Mouse (Mus musculus): ENCODE data around the gene Ntrk3. TPM values are rescaled to one million over a fixed set of nuclear protein-coding genes. Genes with fewer than 3 reads are reported as not detected.

The Ntrk3 gene
- total and polyA plus RNA-seq, 2 experiments = 0.09 to 0.38 TPM

DNA sequence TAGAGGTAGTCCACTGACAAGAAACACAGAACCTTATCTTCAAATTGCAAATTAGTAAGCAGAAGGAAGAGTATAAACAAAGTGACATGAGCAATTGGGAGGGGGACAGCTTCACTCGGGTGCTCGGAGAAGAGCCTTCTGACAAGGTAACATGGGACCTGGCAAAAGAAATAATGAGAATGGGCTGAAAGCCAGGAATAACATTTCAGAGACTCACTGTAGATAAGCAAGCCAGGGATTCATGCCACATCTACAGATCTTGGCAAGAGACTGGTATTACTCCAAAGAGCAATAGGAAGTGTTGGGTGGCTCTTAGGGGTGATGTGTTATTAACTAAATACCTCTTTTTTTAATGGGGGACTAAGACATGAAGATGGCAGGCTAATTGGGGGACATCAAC, 258.9 kb downstream of the Ntrk3 start:
- H3K27me3 ChIP-seq (ENCODE audit: control insufficient read depth, insufficient read depth, low read length) = no peaks in the 10 kb centered on the region
- H3K79me2 ChIP-seq (ENCODE audit: control insufficient read depth, insufficient read depth, low read length) = no peaks in the 10 kb centered on the region
- H3K4me3 ChIP-seq (ENCODE audit: insufficient read depth, low read depth, low read length) = no peak overlapping the region
- H3K9ac ChIP-seq (ENCODE audit: low read depth, low read length) = no peak overlapping the region
- H3K36me3 ChIP-seq (ENCODE audit: control insufficient read depth, insufficient read depth, low read length) = no peaks in the 10 kb centered on the region
- DNase-seq (ENCODE audit: extremely low read depth, low read depth, low spot score) = no peak
- TF ChIP-seq POLR2A (IDR thresholded peaks at IDR 0.05; ENCODE audit: extremely low read depth, insufficient read depth, low read length) (no peak), CTCF (IDR thresholded peaks at IDR 0.05; ENCODE audit: low read depth, low read length) (no peak)
- H3K27ac ChIP-seq (replicated peaks; ENCODE audit: insufficient read depth, low read depth, low read length) = no peak overlapping the region
- H3K4me1 ChIP-seq (ENCODE audit: control insufficient read depth, insufficient read depth, low read length) = no peaks in the 10 kb centered on the region
- 81% methylated on average over 2 of the region's 2 CpGs for WGBS

DNA sequence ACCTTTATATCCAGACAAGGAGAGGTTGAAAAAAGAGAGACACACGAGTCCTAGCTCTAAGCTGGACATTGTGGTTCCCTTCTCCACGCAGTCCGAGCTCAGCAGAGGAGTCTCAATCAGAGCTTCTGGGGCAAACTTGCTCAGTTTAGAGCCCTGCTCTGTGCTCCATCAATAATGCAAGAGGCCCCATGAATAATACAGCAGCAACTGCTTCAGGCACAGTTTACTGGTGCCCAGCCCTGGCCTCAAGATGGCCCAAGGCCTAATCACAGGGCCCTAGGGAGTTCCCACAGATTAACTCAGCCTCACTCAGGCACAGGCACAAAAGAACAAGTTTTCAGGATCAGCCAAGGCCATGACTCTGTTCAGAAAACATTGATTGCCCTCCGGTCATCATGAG, 266.1 kb downstream of the Ntrk3 start:
- WGBS = 68% methylated on average over 4 of the region's 4 CpGs
- H3K9ac ChIP-seq (ENCODE audit: low read depth, low read length) = no peak overlapping the region
- no peak for TF ChIP-seq POLR2A (IDR thresholded peaks at IDR 0.05; ENCODE audit: extremely low read depth, insufficient read depth, low read length)
- no peak for TF ChIP-seq CTCF (IDR thresholded peaks at IDR 0.05; ENCODE audit: low read depth, low read length)

DNA sequence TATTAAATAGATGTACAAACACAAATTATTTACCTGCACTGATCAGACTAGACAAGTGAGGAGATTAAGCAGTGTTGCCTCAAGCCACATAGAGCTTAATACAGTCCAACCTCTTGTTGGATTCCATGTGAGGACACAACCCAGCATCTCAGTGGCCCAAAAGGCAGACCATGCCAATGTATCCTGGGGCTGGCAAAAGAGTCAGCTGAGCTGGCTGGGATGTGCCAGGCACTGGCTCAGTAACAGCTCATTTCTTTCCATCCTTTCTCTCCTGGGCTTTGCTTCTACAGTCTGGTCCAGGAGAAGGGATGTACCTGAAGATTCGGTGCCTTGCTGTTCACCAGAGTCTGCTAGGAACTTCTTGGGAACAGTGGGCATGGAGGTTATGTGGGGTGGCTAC, 266.5 kb downstream of the Ntrk3 start:
- Histone ChIP-seq H3K79me2 (ENCODE audit: control insufficient read depth, insufficient read depth, low read length) (no peaks in the 10 kb centered on the region), H3K4me3 (ENCODE audit: insufficient read depth, low read depth, low read length) (no peak overlapping the region), H3K36me3 (ENCODE audit: control insufficient read depth, insufficient read depth, low read length) (no peaks in the 10 kb centered on the region), H3K27me3 (ENCODE audit: control insufficient read depth, insufficient read depth, low read length) (no peaks in the 10 kb centered on the region), H3K27ac (replicated peaks; ENCODE audit: insufficient read depth, low read depth, low read length) (no peak overlapping the region), H3K9ac (ENCODE audit: low read depth, low read length) (no peak overlapping the region), H3K4me1 (ENCODE audit: control insufficient read depth, insufficient read depth, low read length) (no peaks in the 10 kb centered on the region)
- no peak for DNase-seq (ENCODE audit: extremely low read depth, low read depth, low spot score)
- 46% methylated on average over 1 of the region's 1 CpGs for WGBS
- no peak for TF ChIP-seq CTCF (IDR thresholded peaks at IDR 0.05; ENCODE audit: low read depth, low read length)
- no peak for TF ChIP-seq POLR2A (IDR thresholded peaks at IDR 0.05; ENCODE audit: extremely low read depth, insufficient read depth, low read length)

More for the DNA sequence above, 266.1 kb downstream of the Ntrk3 start:
- Histone ChIP-seq H3K36me3 (ENCODE audit: control insufficient read depth, insufficient read depth, low read length) (no peaks in the 10 kb centered on the region), H3K27me3 (ENCODE audit: control insufficient read depth, insufficient read depth, low read length) (no peaks in the 10 kb centered on the region), H3K27ac (replicated peaks; ENCODE audit: insufficient read depth, low read depth, low read length) (no peak overlapping the region), H3K4me1 (ENCODE audit: control insufficient read depth, insufficient read depth, low read length) (no peaks in the 10 kb centered on the region), H3K79me2 (ENCODE audit: control insufficient read depth, insufficient read depth, low read length) (no peaks in the 10 kb centered on the region), H3K4me3 (ENCODE audit: insufficient read depth, low read depth, low read length) (no peak overlapping the region)
- DNase-seq (ENCODE audit: extremely low read depth, low read depth, low spot score) = no peak

DNA sequence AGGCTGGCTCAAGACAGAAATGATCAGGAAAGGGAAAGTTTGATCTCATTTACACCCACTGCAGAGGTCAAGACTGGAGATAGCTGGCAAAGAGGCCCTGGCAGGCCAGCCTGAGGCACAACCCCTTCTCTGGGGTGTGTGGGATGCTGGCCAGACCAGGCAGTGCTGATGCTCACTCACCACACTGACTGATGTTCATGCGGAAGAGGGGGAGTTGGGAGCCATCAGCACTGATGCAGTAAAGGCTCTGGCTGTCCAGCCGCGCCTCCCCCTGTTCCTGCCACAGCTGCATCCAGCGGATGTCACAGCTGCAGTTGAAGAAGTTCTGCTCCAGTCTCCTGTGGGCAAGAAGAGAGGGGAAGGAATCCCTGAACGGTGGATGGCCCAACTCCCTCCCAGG, 275.2 kb downstream of the Ntrk3 start:
- Histone ChIP-seq H3K27me3 (ENCODE audit: control insufficient read depth, insufficient read depth, low read length) (no peaks in the 10 kb centered on the region), H3K27ac (replicated peaks; ENCODE audit: insufficient read depth, low read depth, low read length) (no peak overlapping the region), H3K4me1 (ENCODE audit: control insufficient read depth, insufficient read depth, low read length) (no peaks in the 10 kb centered on the region), H3K79me2 (ENCODE audit: control insufficient read depth, insufficient read depth, low read length) (no peaks in the 10 kb centered on the region), H3K36me3 (ENCODE audit: control insufficient read depth, insufficient read depth, low read length) (no peaks in the 10 kb centered on the region), H3K9ac (ENCODE audit: low read depth, low read length) (no peak overlapping the region), H3K4me3 (ENCODE audit: insufficient read depth, low read depth, low read length) (no peak overlapping the region)
- 75% methylated on average over 5 of the region's 5 CpGs for WGBS
- no peak for DNase-seq (ENCODE audit: extremely low read depth, low read depth, low spot score)
- TF ChIP-seq POLR2A (IDR thresholded peaks at IDR 0.05; ENCODE audit: extremely low read depth, insufficient read depth, low read length) = no peak
- no peak for TF ChIP-seq CTCF (IDR thresholded peaks at IDR 0.05; ENCODE audit: low read depth, low read length)

DNA sequence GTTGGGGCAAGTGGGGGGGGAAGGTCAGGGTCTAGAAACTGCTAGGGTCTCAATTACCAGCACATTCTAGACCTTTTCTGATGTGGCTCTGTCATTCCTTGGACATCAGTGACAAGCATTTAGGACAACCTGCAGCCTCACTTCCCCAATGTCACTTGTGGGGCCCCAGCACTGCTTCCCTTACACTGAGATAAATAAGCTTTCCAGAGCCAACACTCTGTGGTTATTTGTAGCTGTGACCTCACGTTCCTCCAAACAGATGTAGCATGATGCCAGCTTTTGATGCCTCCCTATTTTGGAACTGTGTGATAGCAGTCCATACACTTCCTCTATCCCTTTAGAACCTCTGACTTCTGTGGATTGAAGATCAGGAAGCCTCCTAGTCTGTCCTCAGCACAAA, 278.8 kb downstream of the Ntrk3 start:
- 53% methylated on average over 1 of the region's 1 CpGs for WGBS
- H3K27me3 ChIP-seq (ENCODE audit: control insufficient read depth, insufficient read depth, low read length) = no peaks in the 10 kb centered on the region
- no peak overlapping the region for H3K4me3 ChIP-seq (ENCODE audit: insufficient read depth, low read depth, low read length)
- H3K27ac ChIP-seq (replicated peaks; ENCODE audit: insufficient read depth, low read depth, low read length) = no peak overlapping the region
- H3K36me3 ChIP-seq (ENCODE audit: control insufficient read depth, insufficient read depth, low read length) = no peaks in the 10 kb centered on the region
- H3K9ac ChIP-seq (ENCODE audit: low read depth, low read length) = no peak overlapping the region
- no peaks in the 10 kb centered on the region for H3K4me1 ChIP-seq (ENCODE audit: control insufficient read depth, insufficient read depth, low read length)
- no peak for DNase-seq (ENCODE audit: extremely low read depth, low read depth, low spot score)
- no peaks in the 10 kb centered on the region for H3K79me2 ChIP-seq (ENCODE audit: control insufficient read depth, insufficient read depth, low read length)
- no peak for TF ChIP-seq POLR2A (IDR thresholded peaks at IDR 0.05; ENCODE audit: extremely low read depth, insufficient read depth, low read length)

DNA sequence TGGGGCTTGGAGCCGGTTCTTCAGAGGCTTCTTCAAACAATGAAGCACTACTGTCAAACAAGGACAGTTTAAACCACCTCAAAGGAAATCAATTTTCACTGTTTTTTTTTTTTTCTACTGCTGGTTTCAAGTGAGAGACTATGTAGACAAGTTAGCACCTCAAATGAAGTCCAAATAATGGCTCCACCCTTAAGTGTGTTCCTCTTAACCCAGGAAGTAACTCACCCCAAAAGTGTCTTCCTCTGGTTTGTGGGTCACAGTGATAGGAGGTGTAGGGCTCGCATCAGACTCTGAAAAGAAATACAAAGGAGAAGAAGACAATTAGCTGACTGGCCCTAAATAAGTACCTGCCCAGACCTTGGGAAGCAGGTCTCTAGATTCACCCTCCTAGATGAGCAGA, 286.1 kb downstream of the Ntrk3 start:
- WGBS = 48% methylated on average over 2 of the region's 2 CpGs
- H3K79me2 ChIP-seq (ENCODE audit: control insufficient read depth, insufficient read depth, low read length) = no peaks in the 10 kb centered on the region
- no peak overlapping the region for H3K4me3 ChIP-seq (ENCODE audit: insufficient read depth, low read depth, low read length)
- no peaks in the 10 kb centered on the region for H3K4me1 ChIP-seq (ENCODE audit: control insufficient read depth, insufficient read depth, low read length)
- TF ChIP-seq CTCF (IDR thresholded peaks at IDR 0.05; ENCODE audit: low read depth, low read length) (no peak), POLR2A (IDR thresholded peaks at IDR 0.05; ENCODE audit: extremely low read depth, insufficient read depth, low read length) (no peak)
- H3K36me3 ChIP-seq (ENCODE audit: control insufficient read depth, insufficient read depth, low read length) = no peaks in the 10 kb centered on the region
- no peak for DNase-seq (ENCODE audit: extremely low read depth, low read depth, low spot score)
- no peaks in the 10 kb centered on the region for H3K27me3 ChIP-seq (ENCODE audit: control insufficient read depth, insufficient read depth, low read length)
- H3K9ac ChIP-seq (ENCODE audit: low read depth, low read length) = no peak overlapping the region
- H3K27ac ChIP-seq (replicated peaks; ENCODE audit: insufficient read depth, low read depth, low read length) = no peak overlapping the region

Data from liver, adult 2 months (tissue).